Mouse (Mus musculus): ENCODE data around the gene Krt36.

GRCm38 (mm10) chr11:100100391-100100790 lies 5.0 kb downstream of the Krt36 start:
- TF ChIP-seq MAFK (IDR thresholded peaks at IDR 0.05; ENCODE audit: insufficient read depth, low read depth, low read length), result no peak
- no peak for TF ChIP-seq ZNF384 (IDR thresholded peaks at IDR 0.05; ENCODE audit: low read depth, low read length)
- TF ChIP-seq CHD2 (IDR thresholded peaks at IDR 0.05; ENCODE audit: low read depth, low read length), result no peak
- no peak for TF ChIP-seq ZC3H11A (IDR thresholded peaks at IDR 0.05; ENCODE audit: borderline replicate concordance, low read depth, low read length)
